Comparison of ENCODE assay signal across 20 mouse cellular contexts in the genomic region with DNA sequence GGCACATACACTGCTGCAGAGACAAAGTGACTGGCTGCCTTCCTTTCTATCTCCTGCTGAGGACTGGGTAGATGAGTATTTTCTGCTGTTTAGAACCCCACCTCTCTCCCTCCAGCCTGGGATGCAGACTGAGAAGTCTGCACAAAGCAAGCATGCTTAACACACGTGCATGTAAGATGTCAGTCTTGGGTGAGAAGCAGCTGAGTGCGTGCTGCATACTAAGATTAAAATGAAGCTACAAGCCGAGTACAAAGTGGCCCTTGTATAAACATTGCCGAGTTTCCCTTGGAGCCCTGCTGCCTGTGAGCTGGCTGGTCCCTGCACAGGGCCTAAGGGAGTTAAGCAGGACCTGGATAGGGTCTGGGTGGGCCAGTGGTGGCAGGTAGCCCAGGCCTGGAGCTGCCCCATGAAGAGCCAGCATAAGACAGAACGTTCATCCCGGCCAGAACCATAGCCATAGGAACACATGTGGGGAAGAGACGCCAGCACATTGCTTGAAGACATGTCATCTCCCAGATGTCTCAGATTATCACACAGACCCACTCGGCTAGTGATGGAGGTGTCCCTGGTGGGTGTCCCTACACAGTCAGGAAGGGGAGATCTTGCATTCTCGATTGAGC. TPM values are rescaled to one million over a fixed set of nuclear protein-coding genes. Genes with fewer than 3 reads are reported as not detected.
A peak's percentile ranks its signal among the peaks of the same experiment; 100 is the strongest.
DNase-seq lines count a peak whose midpoint lies in the region; ATAC-seq and TF ChIP-seq lines count a peak whose summit lies in the region.
"Had no signal": no experiment of that assay in that cellular context is flagged by ENCODE, and none has a peak within 500 bp of the region (broad histone marks: within the 10 kb centered on the region; RNA-seq: fewer than 3 reads in every experiment).

No protein-coding gene starts in this region.

- no peaks in the 10 kb centered on the region for H3K4me1 ChIP-seq in midbrain, embryonic 14.5 days (ENCODE audit: control insufficient read depth, insufficient read depth, low read length)
- no peaks in the 10 kb centered on the region for H3K4me1 ChIP-seq in midbrain, embryonic 15.5 days
- peaks cover 18% of the 10 kb centered on the region for H3K4me1 ChIP-seq in brown adipose tissue, adult 24 weeks (ENCODE audit: control insufficient read depth, insufficient read depth, insufficient read length, low read length)
- H3K4me1 ChIP-seq in intestine, embryonic 15.5 days (replicated peaks), result peaks cover 23% of the 10 kb centered on the region

- no peak overlapping the region for H3K4me3 ChIP-seq in layer of hippocampus, adult 2 months
- H3K4me3 ChIP-seq in midbrain, embryonic 14.5 days (replicated peaks; ENCODE audit: low read depth, low read length), result no peak overlapping the region
- H3K4me3 ChIP-seq in midbrain, embryonic 15.5 days, result no peak overlapping the region
- H3K4me3 ChIP-seq in brown adipose tissue, adult 24 weeks (ENCODE audit: insufficient read depth, low read depth, low read length), result no peak overlapping the region
- H3K4me3 ChIP-seq in intestine, embryonic 15.5 days (replicated peaks), result peak overlapping the region; percentile 18; the same call in 1 of the 2 replicates
- H3K4me3 ChIP-seq: erythroblast, embryonic 14.5 days; heart, embryonic 10.5 days had no signal

- no peaks in the 10 kb centered on the region for H3K27me3 ChIP-seq in midbrain, embryonic 14.5 days (ENCODE audit: control insufficient read depth, insufficient read depth, low read length)
- no peaks in the 10 kb centered on the region for H3K27me3 ChIP-seq in midbrain, embryonic 15.5 days (replicated peaks)
- H3K27me3 ChIP-seq in intestine, embryonic 15.5 days (replicated peaks), result no peaks in the 10 kb centered on the region

- no peak for DNase-seq in layer of hippocampus, adult 2 months (ENCODE audit: low spot score in 2 of 2)
- DNase-seq in layer of hippocampus, adult 8-10 months (ENCODE audit: low spot score in 2 of 2), result no peak
- no peak for DNase-seq in midbrain, embryonic 14.5 days
- DNase-seq in urinary bladder, adult 18-20 months (ENCODE audit: low spot score in 2 of 2), result no peak
- DNase-seq: adrenal gland, adult 8-10 months; cerebellum, adult 8-10 months; embryo, embryonic 11 days; heart, postnatal 14 days; kidney, adult 8-10 months; liver; lung, embryonic 14.5 days; thymus, postnatal 36 days had no signal

- peak overlapping the region; percentile 72 for H3K27ac ChIP-seq in layer of hippocampus, adult 2 months
- no peak overlapping the region for H3K27ac ChIP-seq in midbrain, embryonic 14.5 days (replicated peaks; ENCODE audit: low read depth, low read length)
- H3K27ac ChIP-seq in midbrain, embryonic 15.5 days, result no peak overlapping the region
- peak overlapping the region; percentile 15 for H3K27ac ChIP-seq in brown adipose tissue, adult 24 weeks (replicated peaks; ENCODE audit: low read depth, low read length)
- peak overlapping the region; percentile 73; the same call in 1 of the 2 replicates for H3K27ac ChIP-seq in intestine, embryonic 15.5 days
- H3K27ac ChIP-seq: heart, embryonic 10.5 days had no signal

- ATAC-seq in midbrain, embryonic 14.5 days (ENCODE audit: low FRiP score, low TSS enrichment), result no peak
- no peak for ATAC-seq in midbrain, embryonic 15.5 days (replicated peaks)
- no peak for ATAC-seq in intestine, embryonic 15.5 days
- ATAC-seq in monocyte, adult 5-6 weeks (replicated peaks; ENCODE audit: insufficient number of reproducible peaks, low FRiP score, low TSS enrichment, poor library complexity, severe bottlenecking), result no peak
- ATAC-seq: CD4-positive, CD25-positive, alpha-beta regulatory T cell, adult 4 months; forebrain, embryonic 16.5 days had no signal

- 80% methylated on average over 9 of the region's 9 CpGs for WGBS in midbrain, embryonic 14.5 days
- 72% methylated on average over 9 of the region's 9 CpGs for WGBS in midbrain, embryonic 15.5 days
- WGBS in intestine, embryonic 15.5 days, result 61% methylated on average over 9 of the region's 9 CpGs

- no peak for TF ChIP-seq CTCF in layer of hippocampus, adult 2 months (conservative IDR thresholded peaks at IDR 0.05)

- H3K36me3 ChIP-seq in midbrain, embryonic 14.5 days (ENCODE audit: control insufficient read depth, insufficient read depth, low read length), result 0 out of 2 replicates have a peak, but pooled peaks cover 8% of the 10 kb centered on the region
- no peaks in the 10 kb centered on the region for H3K36me3 ChIP-seq in midbrain, embryonic 15.5 days (replicated peaks)
- H3K36me3 ChIP-seq in intestine, embryonic 15.5 days, result 0 out of 2 replicates have a peak, but pooled peaks cover 4% of the 10 kb centered on the region

- H3K4me2 ChIP-seq in midbrain, embryonic 14.5 days (ENCODE audit: low read length), result no peak overlapping the region
- H3K4me2 ChIP-seq in midbrain, embryonic 15.5 days, result no peak overlapping the region
- H3K4me2 ChIP-seq in intestine, embryonic 15.5 days (replicated peaks), result peak overlapping the region; percentile 45
- H3K4me2 ChIP-seq: lung, embryonic 14.5 days had no signal

- H3K9me3 ChIP-seq in midbrain, embryonic 14.5 days (ENCODE audit: control insufficient read depth, low read length), result no peaks in the 10 kb centered on the region
- H3K9me3 ChIP-seq in midbrain, embryonic 15.5 days, result no peaks in the 10 kb centered on the region
- no peaks in the 10 kb centered on the region for H3K9me3 ChIP-seq in intestine, embryonic 15.5 days
- H3K9me3 ChIP-seq: heart, embryonic 10.5 days had no signal

- H3K9ac ChIP-seq in midbrain, embryonic 14.5 days (replicated peaks; ENCODE audit: low read length), result peak overlapping the region; percentile 31; the same call in 1 of the 2 replicates
- H3K9ac ChIP-seq in midbrain, embryonic 15.5 days, result no peak overlapping the region
- peak overlapping the region; percentile 18; the same call in 1 of the 2 replicates for H3K9ac ChIP-seq in intestine, embryonic 15.5 days
- H3K9ac ChIP-seq: lung, embryonic 14.5 days had no signal

RNA-seq across cellular contexts. Expression of a gene that starts 28.5 kb away (rescaled TPM):
- 10 to 100 TPM; 28.0 to 32.8 TPM for total RNA-seq in layer of hippocampus, adult 2 months (2021)
- total RNA-seq in layer of hippocampus, adult 8-10 months (2022), result 10 to 100 TPM; 31.5 to 42.0 (median 36.7) TPM
- 29.6 and 32.0 TPM in 2 replicates for polyA plus RNA-seq in midbrain, embryonic 14.5 days (2014; fragmentation: Nextera tagmentation; extraction: Ambion mirVana)
- polyA plus RNA-seq in midbrain, embryonic 15.5 days (2015; fragmentation: Nextera tagmentation; extraction: Ambion mirVana), result 30.8 and 31.5 TPM in 2 replicates
- polyA plus RNA-seq in brown adipose tissue, adult 24 weeks (2012; ENCODE audit: insufficient read depth, insufficient read length, missing spikeins), result 45.5 and 53.7 TPM in 2 replicates
- 44.5 and 45.3 TPM in 2 replicates for polyA plus RNA-seq in intestine, embryonic 15.5 days (2015; fragmentation: Nextera tagmentation; extraction: Ambion mirVana)
- total RNA-seq in monocyte, adult 5-6 weeks (2017), result 50.2 to 83.4 TPM (median 69.0 TPM) in 3 replicates

Comparison
In these comparisons a context has a peak if more than half of its experiments do, and no peak if none do; other contexts are left out.
1. H3K27ac ChIP-seq: peak in layer of hippocampus, adult 2 months (single experiment), brown adipose tissue, adult 24 weeks (single experiment) and intestine, embryonic 15.5 days (single experiment); none in midbrain, embryonic 14.5 days (single experiment) and midbrain, embryonic 15.5 days (single experiment).